Mouse (Mus musculus) kidney, embryonic 16.5 days (tissue): Measurements from ENCODE around the gene 1700022I11Rik. TPM values are rescaled to one million over a fixed set of nuclear protein-coding genes. Genes with fewer than 3 reads are reported as not detected.

Experiments
- ATAC-seq: fragments of 200-750 bp; cut with Nextera tagmentation; 2 replicates; pipeline ENCODE4 v1.8.0; 2017; ENCODE audit warnings: moderate TSS enrichment; ENCODE audit not compliant: low FRiP score, low TSS enrichment
- H3K27ac ChIP-seq: fragments of 300-500 bp; sonication (generic); 2 replicates; pipeline ENCODE4 v1.5.1; 2014; ENCODE audit warnings: low read length
- H3K27me3 ChIP-seq: fragments of 300-500 bp; sonication (generic); 2 replicates; pipeline ENCODE4 v1.6.1; 2014; ENCODE audit warnings: low read length, control low read depth, mixed read lengths; ENCODE audit not compliant: insufficient read depth
- H3K36me3 ChIP-seq: fragments of 300-500 bp; sonication (generic); 2 replicates; pipeline ENCODE4 v1.6.1; 2014; ENCODE audit warnings: low read length, control low read depth, mixed read lengths; ENCODE audit not compliant: insufficient read depth
- H3K4me1 ChIP-seq: fragments of 300-500 bp; sonication (generic); 2 replicates; pipeline ENCODE4 v1.6.1; 2014; ENCODE audit warnings: low read length, control low read depth, mixed read lengths; ENCODE audit not compliant: insufficient read depth
- H3K4me2 ChIP-seq: fragments of 300-500 bp; sonication (generic); replicated peaks from 2 replicates; pipeline ENCODE4 v1.6.1; 2014; ENCODE audit warnings: low read depth, low read length
- H3K4me3 ChIP-seq: fragments of 300-500 bp; sonication (generic); 2 replicates; pipeline ENCODE4 v1.5.1; 2014; ENCODE audit warnings: mild to moderate bottlenecking, low read length
- H3K9ac ChIP-seq: fragments of 300-500 bp; sonication (generic); replicated peaks from 2 replicates; pipeline ENCODE4 v1.6.1; 2014; ENCODE audit warnings: low read length
- H3K9me3 ChIP-seq: fragments of 300-500 bp; sonication (generic); 2 replicates; pipeline ENCODE4 v1.6.1; 2016; ENCODE audit warnings: low read length, control low read depth
- WGBS: fragments of 180-500 bp; shearing (Covaris S2); extraction: QIAGEN DNeasy Blood & Tissue Kit; methylation state at CpG from one replicate; pipeline ENCODE4 v1.1.7; 2014; 5-methylcytosine and 5-hydroxymethylcytosine counted together
- polyA plus RNA-seq: library from polyadenylated mRNA; unstranded; fragments of >200 nt; fragmentation: Nextera tagmentation; extraction: Ambion mirVana; gene quantifications from 2 replicates; pipeline ENCODE4 v1.2.1, GENCODE M21; 2015

The 1700022I11Rik gene
- polyA plus RNA-seq = 0.39 and 1.7 TPM in 2 replicates

- no peak for ATAC-seq
- H3K4me2 ChIP-seq = no peak within 1 kb of the TSS
These were observed at the start of gene 1700022I11Rik for GRCm38 (mm10) chr4:42969304-42969703. 1700022I11Rik (plus strand) TSS chr4:42969604.

DNA sequence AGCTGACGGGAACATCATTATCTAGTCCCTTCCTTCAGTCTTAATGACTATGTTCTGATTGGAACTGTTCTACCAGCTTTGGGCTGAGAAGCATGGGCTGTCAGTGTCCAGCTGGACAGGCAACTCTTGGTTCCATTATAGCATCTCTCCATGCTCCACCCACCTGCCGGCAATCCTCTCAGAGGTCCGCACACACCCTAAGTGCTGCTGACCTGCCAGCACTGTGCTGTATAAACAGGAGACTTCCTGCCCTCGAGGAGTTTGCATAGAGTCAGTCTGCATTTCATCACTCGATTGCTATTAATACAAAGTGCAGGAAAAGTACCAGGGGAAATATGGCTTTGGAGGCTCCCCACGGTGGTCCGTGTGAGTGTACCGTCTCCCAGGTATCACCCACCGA, 48.7 kb upstream of the 1700022I11Rik start:
- H3K4me3 ChIP-seq = no peak overlapping the region
- H3K9ac ChIP-seq = no peak overlapping the region
- WGBS = 79% methylated on average over 9 of the region's 9 CpGs
- H3K27ac ChIP-seq = no peak overlapping the region
- H3K4me2 ChIP-seq = no peak overlapping the region
- no peaks in the 10 kb centered on the region for H3K36me3 ChIP-seq
- no peaks in the 10 kb centered on the region for H3K9me3 ChIP-seq
- no peak for ATAC-seq
- peaks cover 41% of the 10 kb centered on the region for H3K27me3 ChIP-seq
- 0 out of 2 replicates have a peak, but pooled peaks cover 7% of the 10 kb centered on the region for H3K4me1 ChIP-seq

More at GRCm38 (mm10) chr4:42969304-42969703, at the start of gene 1700022I11Rik:
- peaks cover 6% of the 10 kb centered on the region for H3K4me1 ChIP-seq
- no peak within 1 kb of the TSS for H3K9ac ChIP-seq
- H3K36me3 ChIP-seq = no peaks in the 10 kb centered on the region
- no peak within 1 kb of the TSS for H3K27ac ChIP-seq
- no peak within 1 kb of the TSS for H3K4me3 ChIP-seq
- 89% methylated on average over 4 of the region's 4 CpGs for WGBS
- H3K9me3 ChIP-seq = no peaks in the 10 kb centered on the region
- no peaks in the 10 kb centered on the region for H3K27me3 ChIP-seq

- no peaks in the 10 kb centered on the region for H3K9me3 ChIP-seq
- H3K4me1 ChIP-seq = 0 out of 2 replicates have a peak, but pooled peaks cover 6% of the 10 kb centered on the region
- H3K36me3 ChIP-seq = no peaks in the 10 kb centered on the region
- no peak overlapping the region for H3K4me3 ChIP-seq
- no peak overlapping the region for H3K4me2 ChIP-seq
- WGBS = 86% methylated on average over 2 of the region's 2 CpGs
- ATAC-seq = no peak
- no peak overlapping the region for H3K27ac ChIP-seq
- peaks cover 34% of the 10 kb centered on the region for H3K27me3 ChIP-seq
- H3K9ac ChIP-seq = no peak overlapping the region
These were observed 47.9 kb upstream of the 1700022I11Rik start for GRCm38 (mm10) chr4:42921536-42921935.

- H3K4me3 ChIP-seq = no peak overlapping the region
- WGBS = 68% methylated on average over 6 of the region's 6 CpGs
- H3K27ac ChIP-seq = no peak overlapping the region
- peaks cover 29% of the 10 kb centered on the region for H3K27me3 ChIP-seq
- no peaks in the 10 kb centered on the region for H3K9me3 ChIP-seq
- no peaks in the 10 kb centered on the region for H3K36me3 ChIP-seq
- H3K4me2 ChIP-seq = no peak overlapping the region
- no peak overlapping the region for H3K9ac ChIP-seq
- 0 out of 2 replicates have a peak, but pooled peaks cover 4% of the 10 kb centered on the region for H3K4me1 ChIP-seq
- ATAC-seq = no peak
These were observed 47.3 kb upstream of the 1700022I11Rik start for GRCm38 (mm10) chr4:42922056-42922455.

- 79% methylated on average over 8 of the region's 8 CpGs for WGBS
These were observed 46.9 kb upstream of the 1700022I11Rik start for GRCm38 (mm10) chr4:42922461-42922860.

DNA sequence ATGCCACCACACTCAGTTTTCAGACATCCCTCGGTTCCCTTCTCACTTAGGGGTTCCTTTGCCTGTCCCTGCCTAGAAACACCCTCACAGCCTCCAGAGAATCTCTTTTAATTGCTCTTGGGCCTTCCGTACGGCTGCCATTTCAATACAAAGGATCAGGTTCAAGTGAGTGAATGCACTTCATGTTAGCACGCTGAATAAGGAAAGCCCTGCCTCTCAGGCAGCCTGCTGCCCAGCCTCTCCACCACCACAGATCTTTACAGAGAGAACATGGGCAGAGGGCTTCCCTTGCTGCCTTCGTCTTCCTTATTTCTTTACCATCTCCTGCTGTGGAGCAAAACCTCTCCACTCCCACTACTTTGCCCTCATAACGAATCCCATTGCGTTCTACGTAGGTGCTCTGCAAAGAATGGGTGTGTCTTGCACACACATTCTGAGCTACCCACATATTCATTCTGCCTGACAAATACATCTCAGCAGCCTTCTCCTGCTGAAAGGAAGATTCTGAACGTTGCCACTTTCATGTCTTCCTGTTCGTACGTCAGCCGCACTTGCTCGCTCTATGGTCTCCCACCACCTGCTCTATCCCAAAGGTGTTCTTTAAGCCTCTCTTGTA, 45.2 kb upstream of the 1700022I11Rik start:
- H3K9ac ChIP-seq = no peak overlapping the region
- no peak overlapping the region for H3K4me3 ChIP-seq
- no peak overlapping the region for H3K27ac ChIP-seq
- H3K9me3 ChIP-seq = no peaks in the 10 kb centered on the region
- peaks cover 11% of the 10 kb centered on the region; the same call in 1 of the 2 replicates for H3K27me3 ChIP-seq
- 77% methylated on average over 13 of the region's 13 CpGs for WGBS
- H3K4me1 ChIP-seq = no peaks in the 10 kb centered on the region
- no peak overlapping the region for H3K4me2 ChIP-seq
- ATAC-seq = no peak
- no peaks in the 10 kb centered on the region for H3K36me3 ChIP-seq

More at GRCm38 (mm10) chr4:42922461-42922860, 46.9 kb upstream of the 1700022I11Rik start:
- Histone ChIP-seq H3K4me2 (no peak overlapping the region), H3K4me3 (no peak overlapping the region), H3K4me1 (0 out of 2 replicates have a peak, but pooled peaks cover 1% of the 10 kb centered on the region), H3K9ac (no peak overlapping the region), H3K27ac (no peak overlapping the region), H3K9me3 (no peaks in the 10 kb centered on the region), H3K27me3 (peaks cover 27% of the 10 kb centered on the region), H3K36me3 (no peaks in the 10 kb centered on the region)
- ATAC-seq = no peak

DNA sequence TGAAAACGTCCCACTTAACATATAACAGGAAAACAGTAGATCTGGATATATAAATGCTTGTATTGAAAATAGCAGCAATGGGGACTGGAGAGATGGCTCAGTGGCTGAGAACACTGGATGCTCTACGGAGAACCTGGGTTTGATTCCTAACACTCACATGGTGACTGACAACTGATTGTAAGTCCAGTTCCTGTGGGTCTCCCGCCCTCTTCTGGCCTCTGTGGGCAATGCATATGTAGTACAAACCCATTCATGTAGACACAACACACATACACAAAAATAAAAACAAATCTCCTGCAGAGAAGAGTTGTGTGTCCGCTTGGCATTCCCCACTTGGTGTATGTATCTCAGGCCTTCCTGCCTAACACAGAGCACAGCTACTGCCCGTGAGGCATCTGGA, 41.2 kb upstream of the 1700022I11Rik start:
- Histone ChIP-seq H3K4me2 (no peak overlapping the region), H3K27ac (no peak overlapping the region), H3K4me3 (no peak overlapping the region), H3K4me1 (no peaks in the 10 kb centered on the region), H3K27me3 (no peaks in the 10 kb centered on the region; the same call in 1 of the 2 replicates), H3K9me3 (no peaks in the 10 kb centered on the region), H3K36me3 (no peaks in the 10 kb centered on the region), H3K9ac (no peak overlapping the region)
- WGBS = 78% methylated on average over 5 of the region's 5 CpGs
- no peak for ATAC-seq

DNA sequence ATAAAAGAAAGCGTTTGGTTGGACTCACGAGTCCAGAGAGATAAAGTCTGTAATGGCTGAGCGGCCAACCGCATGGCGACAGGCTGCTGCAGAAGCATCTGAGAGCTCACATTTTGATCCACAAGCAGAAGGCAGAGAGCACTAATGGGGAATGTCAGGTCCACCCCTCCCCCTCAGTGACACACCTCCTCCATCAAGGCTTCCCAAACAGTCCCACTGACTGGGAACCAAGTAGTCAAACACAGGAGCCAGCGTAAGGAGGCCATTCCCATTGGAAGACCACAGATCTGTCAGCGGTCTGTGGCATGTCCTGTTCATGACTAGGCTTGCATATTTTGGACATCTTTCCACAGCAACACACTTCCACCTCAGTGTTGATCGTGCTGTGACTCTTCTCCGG, 40.5 kb upstream of the 1700022I11Rik start:
- Histone ChIP-seq H3K4me3 (no peak overlapping the region), H3K4me2 (no peak overlapping the region), H3K9me3 (no peaks in the 10 kb centered on the region), H3K4me1 (peaks cover 5% of the 10 kb centered on the region; the same call in 1 of the 2 replicates), H3K36me3 (no peaks in the 10 kb centered on the region), H3K9ac (no peak overlapping the region), H3K27me3 (no peaks in the 10 kb centered on the region; the same call in 1 of the 2 replicates), H3K27ac (no peak overlapping the region)
- ATAC-seq = no peak
- WGBS = 86% methylated on average over 9 of the region's 9 CpGs

GRCm38 (mm10) chr4:42932229-42932969, 37.0 kb upstream of the 1700022I11Rik start:
- Histone ChIP-seq H3K9me3 (no peaks in the 10 kb centered on the region), H3K36me3 (no peaks in the 10 kb centered on the region), H3K27me3 (peaks cover 3% of the 10 kb centered on the region; the same call in 1 of the 2 replicates), H3K4me2 (no peak overlapping the region), H3K4me1 (peaks cover 6% of the 10 kb centered on the region; the same call in 1 of the 2 replicates), H3K4me3 (no peak overlapping the region), H3K27ac (no peak overlapping the region), H3K9ac (no peak overlapping the region)
- 66% methylated on average over 8 of the region's 8 CpGs for WGBS
- ATAC-seq = no peak
